ENCODE assay signal across 16 mouse cellular contexts in genomic region chr2:178121946-178122665, GRCm38 (mm10). TPM values are rescaled to one million over a fixed set of nuclear protein-coding genes. Genes with fewer than 3 reads are reported as not detected.
A peak's percentile ranks its signal among the peaks of the same experiment; 100 is the strongest.
DNase-seq lines count a peak whose midpoint lies in the region; ATAC-seq lines count a peak whose summit lies in the region.
"Had no signal": no experiment of that assay in that cellular context is flagged by ENCODE, and none has a peak within 500 bp of the region (broad histone marks: within the 10 kb centered on the region; RNA-seq: fewer than 3 reads in every experiment).

No protein-coding gene starts in this region.

- peak; percentile 57 for DNase-seq in heart, embryonic 10.5 days (ENCODE audit: low spot score)
- no peak for DNase-seq in heart, adult 18-20 months
- DNase-seq in midbrain, embryonic 10.5 days (ENCODE audit: low spot score), result peak; percentile 11
- DNase-seq in midbrain, embryonic 14.5 days, result no peak
- DNase-seq in embryo, embryonic 11 days, result peak; percentile 57
- DNase-seq in limb, embryonic 10.5 days (ENCODE audit: low spot score), result peak; percentile 51
- DNase-seq in T-cell, adult 2 months (ENCODE audit: low spot score), result no peak
- DNase-seq: adrenal gland, adult 8-10 months; gastrocnemius, adult 2 months; lung, adult 18-20 months; retina, postnatal 1 day had no signal

- H3K4me3 ChIP-seq in heart, embryonic 10.5 days, result no peak overlapping the region
- no peak overlapping the region for H3K4me3 ChIP-seq in midbrain, embryonic 10.5 days
- H3K4me3 ChIP-seq in midbrain, embryonic 14.5 days (replicated peaks; ENCODE audit: low read depth, low read length), result no peak overlapping the region
- H3K4me3 ChIP-seq in limb, embryonic 10.5 days, result no peak overlapping the region
- H3K4me3 ChIP-seq: gastrocnemius, adult 2 months; heart, embryonic 13.5 days; megakaryocyte, embryonic 14.5 days; neural tube, embryonic 12.5 days had no signal

- H3K4me1 ChIP-seq in heart, embryonic 10.5 days, result peaks cover 16% of the 10 kb centered on the region
- peaks cover 28% of the 10 kb centered on the region for H3K4me1 ChIP-seq in midbrain, embryonic 10.5 days
- H3K4me1 ChIP-seq in midbrain, embryonic 14.5 days (ENCODE audit: control insufficient read depth, insufficient read depth, low read length), result peaks cover 5% of the 10 kb centered on the region; the same call in 1 of the 2 replicates
- H3K4me1 ChIP-seq in limb, embryonic 10.5 days, result peaks cover 61% of the 10 kb centered on the region

- no peak overlapping the region for H3K9ac ChIP-seq in midbrain, embryonic 14.5 days (replicated peaks; ENCODE audit: low read length)
- H3K9ac ChIP-seq: heart, embryonic 13.5 days; neural tube, embryonic 12.5 days had no signal

- H3K9me3 ChIP-seq in heart, embryonic 10.5 days, result no peaks in the 10 kb centered on the region
- no peaks in the 10 kb centered on the region for H3K9me3 ChIP-seq in midbrain, embryonic 10.5 days (replicated peaks)
- no peaks in the 10 kb centered on the region for H3K9me3 ChIP-seq in midbrain, embryonic 14.5 days (ENCODE audit: control insufficient read depth, low read length)
- no peaks in the 10 kb centered on the region for H3K9me3 ChIP-seq in limb, embryonic 10.5 days (replicated peaks)
- H3K9me3 ChIP-seq: heart, embryonic 13.5 days; neural tube, embryonic 12.5 days had no signal

- peaks cover 62% of the 10 kb centered on the region for H3K27me3 ChIP-seq in heart, embryonic 10.5 days (ENCODE audit: insufficient read depth, poor library complexity, severe bottlenecking)
- peaks cover 46% of the 10 kb centered on the region for H3K27me3 ChIP-seq in midbrain, embryonic 10.5 days (ENCODE audit: low read depth, poor library complexity, severe bottlenecking)
- peaks cover 5% of the 10 kb centered on the region; the same call in 1 of the 2 replicates for H3K27me3 ChIP-seq in midbrain, embryonic 14.5 days (ENCODE audit: control insufficient read depth, insufficient read depth, low read length)
- peaks cover 26% of the 10 kb centered on the region for H3K27me3 ChIP-seq in limb, embryonic 10.5 days (ENCODE audit: low read depth, poor library complexity, severe bottlenecking)

- no peak overlapping the region for H3K4me2 ChIP-seq in midbrain, embryonic 14.5 days (ENCODE audit: low read length)
- H3K4me2 ChIP-seq: heart, embryonic 13.5 days; neural tube, embryonic 12.5 days had no signal

- no peak overlapping the region for H3K27ac ChIP-seq in heart, embryonic 10.5 days
- no peak overlapping the region for H3K27ac ChIP-seq in midbrain, embryonic 10.5 days (replicated peaks)
- H3K27ac ChIP-seq in midbrain, embryonic 14.5 days (replicated peaks; ENCODE audit: low read depth, low read length), result no peak overlapping the region
- peak overlapping the region; percentile 83 for H3K27ac ChIP-seq in limb, embryonic 10.5 days
- H3K27ac ChIP-seq: gastrocnemius, adult 2 months; heart, embryonic 13.5 days; hindbrain, postnatal 0 days; neural tube, embryonic 12.5 days had no signal

- no peaks in the 10 kb centered on the region for H3K36me3 ChIP-seq in heart, embryonic 10.5 days
- no peaks in the 10 kb centered on the region for H3K36me3 ChIP-seq in midbrain, embryonic 10.5 days
- H3K36me3 ChIP-seq in midbrain, embryonic 14.5 days (ENCODE audit: control insufficient read depth, insufficient read depth, low read length), result no peaks in the 10 kb centered on the region
- H3K36me3 ChIP-seq in limb, embryonic 10.5 days, result no peaks in the 10 kb centered on the region
- H3K36me3 ChIP-seq: heart, embryonic 13.5 days; neural tube, embryonic 12.5 days had no signal

- 51% methylated on average over 4 of the region's 4 CpGs for WGBS in heart, embryonic 10.5 days
- 41% methylated on average over 4 of the region's 4 CpGs for WGBS in midbrain, embryonic 10.5 days
- WGBS in midbrain, embryonic 14.5 days, result 35% methylated on average over 4 of the region's 4 CpGs
- 36% methylated on average over 4 of the region's 4 CpGs for WGBS in limb, embryonic 10.5 days

- no peak for ATAC-seq in midbrain, embryonic 14.5 days (ENCODE audit: low FRiP score, low TSS enrichment)
- ATAC-seq: hindbrain, postnatal 0 days; Patski had no signal

RNA-seq across cellular contexts. Expression of gene Phactr3, which starts 3.3 kb away (rescaled TPM):
- 10.8 and 14.0 TPM in 2 replicates for polyA plus RNA-seq in heart, embryonic 10.5 days (2016; fragmentation: Nextera tagmentation; extraction: Ambion mirVana)
- under 1 TPM; 0.69 to 0.94 TPM for total RNA-seq in heart, adult 18-20 months (2021)
- 5.8 and 6.7 TPM in 2 replicates for polyA plus RNA-seq in midbrain, embryonic 10.5 days (2016; fragmentation: Nextera tagmentation; extraction: Ambion mirVana)
- polyA plus RNA-seq in midbrain, embryonic 14.5 days (2014; fragmentation: Nextera tagmentation; extraction: Ambion mirVana), result 62.5 and 79.2 TPM in 2 replicates
- polyA plus RNA-seq in limb, embryonic 10.5 days (2016; fragmentation: Nextera tagmentation; extraction: Ambion mirVana), result 8.1 and 8.3 TPM in 2 replicates
- polyA plus RNA-seq: Patski had no signal

RNA-seq across cellular contexts. Expression of gene Zfp931, which starts 43.8 kb away (rescaled TPM):
- polyA plus RNA-seq in heart, embryonic 10.5 days (2016; fragmentation: Nextera tagmentation; extraction: Ambion mirVana), result 15.8 and 16.1 TPM in 2 replicates
- 10 to 100 TPM; 13.2 to 14.2 TPM for total RNA-seq in heart, adult 18-20 months (2021)
- polyA plus RNA-seq in midbrain, embryonic 10.5 days (2016; fragmentation: Nextera tagmentation; extraction: Ambion mirVana), result 17.6 and 18.0 TPM in 2 replicates
- 12.1 and 14.5 TPM in 2 replicates for polyA plus RNA-seq in midbrain, embryonic 14.5 days (2014; fragmentation: Nextera tagmentation; extraction: Ambion mirVana)
- 16.2 and 17.0 TPM in 2 replicates for polyA plus RNA-seq in limb, embryonic 10.5 days (2016; fragmentation: Nextera tagmentation; extraction: Ambion mirVana)

Comparison
In these comparisons a context has a peak if more than half of its experiments do, and no peak if none do; other contexts are left out.
1. DNase-seq: peak in heart, embryonic 10.5 days (single experiment), midbrain, embryonic 10.5 days (single experiment), embryo, embryonic 11 days (single experiment) and limb, embryonic 10.5 days (single experiment); none in heart, adult 18-20 months (0 of 2), midbrain, embryonic 14.5 days (single experiment) and T-cell, adult 2 months (single experiment).